Mouse (Mus musculus): ENCODE results near the gene Dedd. TPM values are rescaled to one million over a fixed set of nuclear protein-coding genes. Genes with fewer than 3 reads are reported as not detected.
A peak's percentile ranks its signal among the peaks of the same experiment; 100 is the strongest.

Dedd gene
- polyA plus RNA-seq, 2 experiments, result 50.9 to 72.5 TPM

DNA sequence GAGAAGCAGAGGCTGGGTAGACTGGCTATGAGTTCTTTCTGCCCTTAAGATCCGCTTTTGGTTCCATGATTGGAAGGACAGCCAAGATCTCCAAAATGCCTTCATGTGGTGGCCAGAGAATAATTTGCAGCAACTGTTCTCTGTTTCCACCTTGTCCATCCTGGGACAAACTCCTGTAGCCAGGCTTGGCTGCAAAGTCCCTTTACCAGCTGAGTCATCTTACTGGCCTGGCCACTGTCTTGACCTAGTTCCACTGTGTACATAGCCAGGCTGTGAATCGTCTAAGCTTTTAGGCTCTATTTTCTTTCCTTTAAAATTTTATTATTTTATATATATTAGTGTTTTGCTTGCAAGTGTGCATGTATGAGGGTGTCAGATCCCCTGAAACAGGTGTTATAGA lies 20.3 kb downstream of the Dedd start:
- Histone ChIP-seq H3K27me3 (ENCODE audit: control insufficient read depth, insufficient read depth, low read length) (no peaks in the 10 kb centered on the region), H3K9me3 (ENCODE audit: control insufficient read depth, low read length) (no peaks in the 10 kb centered on the region), H3K27ac (replicated peaks; ENCODE audit: low read depth, low read length) (no peak overlapping the region), H3K9ac (ENCODE audit: low read depth, low read length, severe bottlenecking) (no peak overlapping the region), H3K36me3 (ENCODE audit: control insufficient read depth, insufficient read depth, low read length) (no peaks in the 10 kb centered on the region), H3K4me1 (ENCODE audit: control insufficient read depth, insufficient read depth, low read length) (0 out of 2 replicates have a peak, but pooled peaks cover 8% of the 10 kb centered on the region), H3K4me3 (replicated peaks; ENCODE audit: low read length) (no peak overlapping the region), H3K4me2 (replicated peaks; ENCODE audit: low read depth, low read length, severe bottlenecking) (no peak overlapping the region)
- ATAC-seq (ENCODE audit: low FRiP score, low read depth) (no peak), DNase-seq (ENCODE audit: low spot score) (no peak)
- 89% methylated on average over 2 of the region's 2 CpGs for WGBS
- no peak for TF ChIP-seq POLR2A (IDR thresholded peaks at IDR 0.05; ENCODE audit: borderline replicate concordance, extremely low read depth, insufficient read depth, insufficient read length)

GRCm38 (mm10) chr1:171355812-171356340 lies 26.9 kb downstream of the Dedd start:
- 85% methylated on average over 5 of the region's 5 CpGs for WGBS
- no peak overlapping the region for H3K27ac ChIP-seq (replicated peaks; ENCODE audit: low read depth, low read length)
- H3K27me3 ChIP-seq (ENCODE audit: control insufficient read depth, insufficient read depth, low read length), result no peaks in the 10 kb centered on the region
- peaks cover 6% of the 10 kb centered on the region; the same call in 1 of the 2 replicates for H3K4me1 ChIP-seq (ENCODE audit: control insufficient read depth, insufficient read depth, low read length)
- no peak overlapping the region for H3K4me2 ChIP-seq (replicated peaks; ENCODE audit: low read depth, low read length, severe bottlenecking)
- H3K9me3 ChIP-seq (ENCODE audit: control insufficient read depth, low read length), result no peaks in the 10 kb centered on the region
- H3K9ac ChIP-seq (ENCODE audit: low read depth, low read length, severe bottlenecking), result no peak overlapping the region
- TF ChIP-seq POLR2A (IDR thresholded peaks at IDR 0.05; ENCODE audit: borderline replicate concordance, extremely low read depth, insufficient read depth, insufficient read length), result no peak
- DNase-seq (ENCODE audit: low spot score) (no peak), ATAC-seq (ENCODE audit: low FRiP score, low read depth) (no peak)
- H3K4me3 ChIP-seq (replicated peaks; ENCODE audit: low read length), result no peak overlapping the region
- H3K36me3 ChIP-seq (ENCODE audit: control insufficient read depth, insufficient read depth, low read length), result peaks cover 26% of the 10 kb centered on the region

DNA sequence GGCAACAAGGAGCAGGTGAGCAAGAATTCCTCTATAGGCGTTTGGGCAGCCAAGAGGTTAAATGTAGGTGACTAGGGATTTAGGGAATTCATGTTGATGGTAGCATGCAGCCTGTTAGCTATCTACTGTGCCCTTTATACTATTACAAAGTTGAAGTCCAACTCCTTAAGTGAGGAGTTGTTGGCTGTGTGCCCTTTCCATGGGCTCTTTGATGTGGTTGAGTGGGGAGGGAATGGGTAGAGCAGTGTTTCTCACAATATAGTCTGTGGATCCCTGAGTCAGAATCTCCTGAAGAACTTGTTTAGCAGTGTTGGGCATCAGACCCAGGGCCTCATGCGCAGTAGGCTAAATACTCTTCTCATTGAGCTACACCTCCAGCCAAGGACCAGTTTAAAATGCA lies 27.9 kb downstream of the Dedd start:
- Histone ChIP-seq H3K4me3 (replicated peaks; ENCODE audit: low read length) (no peak overlapping the region), H3K9ac (ENCODE audit: low read depth, low read length, severe bottlenecking) (no peak overlapping the region), H3K4me2 (replicated peaks; ENCODE audit: low read depth, low read length, severe bottlenecking) (no peak overlapping the region), H3K36me3 (ENCODE audit: control insufficient read depth, insufficient read depth, low read length) (peaks cover 26% of the 10 kb centered on the region), H3K27me3 (ENCODE audit: control insufficient read depth, insufficient read depth, low read length) (no peaks in the 10 kb centered on the region), H3K4me1 (ENCODE audit: control insufficient read depth, insufficient read depth, low read length) (peaks cover 12% of the 10 kb centered on the region; the same call in 1 of the 2 replicates), H3K9me3 (ENCODE audit: control insufficient read depth, low read length) (no peaks in the 10 kb centered on the region), H3K27ac (replicated peaks; ENCODE audit: low read depth, low read length) (no peak overlapping the region)
- WGBS, result 86% methylated on average over 2 of the region's 2 CpGs
- TF ChIP-seq POLR2A (IDR thresholded peaks at IDR 0.05; ENCODE audit: borderline replicate concordance, extremely low read depth, insufficient read depth, insufficient read length), result no peak
- ATAC-seq (ENCODE audit: low FRiP score, low read depth) (no peak), DNase-seq (ENCODE audit: low spot score) (no peak)

GRCm38 (mm10) chr1:171358421-171358820 lies 29.5 kb downstream of the Dedd start:
- no peak overlapping the region for H3K4me3 ChIP-seq (replicated peaks; ENCODE audit: low read length)
- H3K27ac ChIP-seq (replicated peaks; ENCODE audit: low read depth, low read length), result no peak overlapping the region
- no peak overlapping the region for H3K9ac ChIP-seq (ENCODE audit: low read depth, low read length, severe bottlenecking)
- no peak for TF ChIP-seq POLR2A (IDR thresholded peaks at IDR 0.05; ENCODE audit: borderline replicate concordance, extremely low read depth, insufficient read depth, insufficient read length)
- no peak overlapping the region for H3K4me2 ChIP-seq (replicated peaks; ENCODE audit: low read depth, low read length, severe bottlenecking)
- peaks cover 26% of the 10 kb centered on the region for H3K36me3 ChIP-seq (ENCODE audit: control insufficient read depth, insufficient read depth, low read length)
- H3K9me3 ChIP-seq (ENCODE audit: control insufficient read depth, low read length), result no peaks in the 10 kb centered on the region
- DNase-seq (ENCODE audit: low spot score) (peak; percentile 42), ATAC-seq (ENCODE audit: low FRiP score, low read depth) (no peak)
- peaks cover 13% of the 10 kb centered on the region; the same call in 1 of the 2 replicates for H3K4me1 ChIP-seq (ENCODE audit: control insufficient read depth, insufficient read depth, low read length)
- H3K27me3 ChIP-seq (ENCODE audit: control insufficient read depth, insufficient read depth, low read length), result no peaks in the 10 kb centered on the region
- 78% methylated on average over 4 of the region's 4 CpGs for WGBS

- no peak for TF ChIP-seq POLR2A (IDR thresholded peaks at IDR 0.05; ENCODE audit: borderline replicate concordance, extremely low read depth, insufficient read depth, insufficient read length)
- Histone ChIP-seq H3K9ac (ENCODE audit: low read depth, low read length, severe bottlenecking) (peak overlapping the region; percentile 58), H3K9me3 (ENCODE audit: control insufficient read depth, low read length) (no peaks in the 10 kb centered on the region), H3K36me3 (ENCODE audit: control insufficient read depth, insufficient read depth, low read length) (peaks cover 26% of the 10 kb centered on the region), H3K27me3 (ENCODE audit: control insufficient read depth, insufficient read depth, low read length) (no peaks in the 10 kb centered on the region), H3K27ac (replicated peaks; ENCODE audit: low read depth, low read length) (peak overlapping the region; percentile 33; the same call in 1 of the 2 replicates), H3K4me3 (replicated peaks; ENCODE audit: low read length) (peak overlapping the region; percentile 54), H3K4me2 (replicated peaks; ENCODE audit: low read depth, low read length, severe bottlenecking) (peak overlapping the region; percentile 91), H3K4me1 (ENCODE audit: control insufficient read depth, insufficient read depth, low read length) (peaks cover 13% of the 10 kb centered on the region; the same call in 1 of the 2 replicates)
- ATAC-seq (ENCODE audit: low FRiP score, low read depth) (0 out of 2 replicates have a peak, but pooled peaks have one; percentile 2), DNase-seq (ENCODE audit: low spot score) (no peak)
- under 1% methylated on average over 25 of the region's 26 CpGs for WGBS
Measured at GRCm38 (mm10) chr1:171360253-171360652, 31.3 kb downstream of the Dedd start.

Data from limb, embryonic 14.5 days (tissue).